Mouse (Mus musculus): ENCODE measurements around the gene Spata25.

- no peak for TF ChIP-seq GATA1 (IDR thresholded peaks at IDR 0.05; ENCODE audit: low read length)
- TF ChIP-seq TAL1 (IDR thresholded peaks at IDR 0.05; ENCODE audit: low read length) = no peak
Observed at GRCm38 (mm10) chr2:164822636-164823165, 5.6 kb downstream of the Spata25 start, which contains the start of gene Zswim1.

All from erythroblast, embryonic 14.5 days (primary cell).